Mouse (Mus musculus) activated CD4-positive, CD25-positive, alpha-beta regulatory T cell, adult 4 months (primary cell): ENCODE data around the gene Srarp. TPM values are rescaled to one million over a fixed set of nuclear protein-coding genes. Genes with fewer than 3 reads are reported as not detected.

Source experiments
- ATAC-seq: one replicate; pipeline ENCODE4 v1.8.0; 2017
- polyA plus RNA-seq, 2 experiments: library from polyadenylated mRNA; unstranded; fragments of 100-300 nt; shearing (Covaris generic); gene quantifications; one replicate each; pipeline ENCODE4 v1.2.1; 2017

Gene Srarp
- polyA plus RNA-seq, 2 experiments from 2014 or later, result not detected

DNA sequence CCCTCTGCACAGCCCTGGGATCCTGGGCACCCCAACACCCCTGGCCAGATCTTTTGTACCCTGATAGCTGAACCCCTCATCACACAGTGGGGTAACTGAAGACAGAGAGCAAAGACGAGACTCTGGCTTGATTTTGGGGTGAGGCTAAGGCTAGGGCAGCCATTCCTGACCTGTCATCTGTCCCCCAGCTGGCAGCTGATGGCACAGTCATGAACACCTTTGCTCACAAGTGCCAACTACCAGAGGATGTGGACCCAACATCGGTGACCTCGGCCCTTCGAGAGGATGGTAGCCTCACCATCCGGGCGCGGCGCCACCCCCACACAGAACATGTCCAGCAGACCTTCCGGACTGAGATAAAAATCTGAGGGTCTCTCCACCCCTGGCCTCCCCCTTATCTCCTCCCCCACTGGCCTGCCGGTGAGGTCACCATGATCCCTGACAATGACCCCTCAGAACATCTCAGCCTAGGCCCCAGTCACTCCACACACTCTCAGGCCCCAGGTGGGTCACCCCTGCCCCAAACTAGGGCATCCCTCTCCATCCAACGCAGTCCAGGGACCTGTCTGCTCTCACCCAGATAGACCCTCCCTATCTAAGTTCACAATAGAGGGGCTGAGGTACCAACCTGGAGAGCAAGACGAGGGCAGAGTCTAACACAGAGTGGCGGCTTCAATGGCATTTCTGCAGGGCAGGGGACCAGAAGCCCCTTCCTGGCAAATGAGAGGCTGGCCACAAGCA is 12.0 kb downstream of the Srarp start:
- ATAC-seq, result no peak

GRCm38 (mm10) chr4:141423288-141423687 is 12.6 kb downstream of the Srarp start:
- ATAC-seq, result no peak

DNA sequence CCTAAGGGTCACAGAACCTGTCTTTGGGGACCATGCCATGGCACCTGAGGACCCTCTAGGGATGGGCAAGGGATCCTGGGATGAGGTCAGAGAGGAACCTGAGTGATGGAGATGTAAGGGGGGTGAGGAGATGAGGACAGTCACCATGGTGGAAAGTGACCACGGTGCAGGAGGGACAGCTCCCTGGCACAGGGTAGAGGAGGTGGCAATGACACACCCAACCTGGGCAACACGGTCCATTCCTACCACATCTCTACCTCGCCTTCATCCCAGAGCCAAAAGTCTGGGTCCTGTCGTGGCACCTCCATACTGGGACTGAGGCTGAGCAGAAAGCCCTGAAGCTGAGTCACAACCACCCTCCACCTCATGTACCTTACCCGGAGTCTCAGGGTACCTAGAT is 13.1 kb downstream of the Srarp start:
- ATAC-seq, result no peak

DNA sequence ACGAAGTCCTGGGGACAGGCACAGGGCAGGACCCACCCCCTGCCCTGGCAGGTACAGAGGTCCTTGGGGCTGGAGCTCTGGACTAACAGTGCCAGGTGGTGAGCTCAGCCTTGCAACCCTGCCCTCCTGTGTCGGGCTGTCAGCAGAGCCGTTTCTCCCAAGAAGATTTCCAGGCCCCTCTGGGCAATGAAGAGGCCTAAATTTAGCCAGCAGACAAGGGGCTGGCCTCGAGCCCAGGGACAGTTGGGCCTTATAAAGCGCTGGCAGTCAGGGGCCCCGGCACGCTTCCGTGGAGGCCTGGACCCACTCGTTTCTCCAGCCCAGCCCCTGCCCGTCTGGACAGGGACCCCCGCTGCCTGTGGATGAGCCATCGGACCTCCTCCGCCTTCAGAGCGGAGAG is 14.5 kb downstream of the Srarp start:
- no peak for ATAC-seq

- ATAC-seq, result no peak
These were observed 15.0 kb downstream of the Srarp start for GRCm38 (mm10) chr4:141420886-141421285.

DNA sequence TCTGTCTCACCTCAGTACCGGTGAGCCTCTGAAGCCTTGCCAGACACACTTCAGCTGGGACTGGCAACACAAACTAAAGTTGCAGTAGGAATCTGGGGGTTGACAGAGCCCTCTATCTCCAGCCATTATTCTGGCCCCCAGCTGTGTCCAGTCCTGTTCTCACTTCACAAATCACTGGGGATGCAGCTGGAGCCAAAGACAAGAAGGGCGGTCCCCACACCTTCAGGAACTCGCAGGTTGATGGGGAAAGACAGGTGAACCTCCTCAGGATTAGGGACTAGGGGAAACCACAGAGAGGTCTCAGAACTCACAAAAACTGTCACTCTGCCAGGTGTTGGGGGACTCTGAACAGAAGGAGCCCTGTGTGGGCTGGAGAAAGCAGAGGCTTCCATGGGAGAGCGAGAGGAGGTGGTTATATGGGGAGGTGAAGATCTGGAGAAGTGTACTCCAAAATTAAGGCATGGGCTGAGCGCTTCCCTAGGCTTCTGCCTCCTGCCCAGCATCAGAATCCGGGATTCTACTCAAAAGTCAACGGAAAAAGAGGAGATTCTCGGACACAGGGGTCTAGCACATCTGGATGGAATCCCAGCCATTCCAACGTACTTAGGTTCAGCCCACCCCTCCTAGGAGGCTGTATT is 15.6 kb downstream of the Srarp start, which contains the start of gene Hspb7:
Gene Hspb7 (plus strand): TSS at position 588 of the 638 bp plus-strand sequence.
- no peak for ATAC-seq

DNA sequence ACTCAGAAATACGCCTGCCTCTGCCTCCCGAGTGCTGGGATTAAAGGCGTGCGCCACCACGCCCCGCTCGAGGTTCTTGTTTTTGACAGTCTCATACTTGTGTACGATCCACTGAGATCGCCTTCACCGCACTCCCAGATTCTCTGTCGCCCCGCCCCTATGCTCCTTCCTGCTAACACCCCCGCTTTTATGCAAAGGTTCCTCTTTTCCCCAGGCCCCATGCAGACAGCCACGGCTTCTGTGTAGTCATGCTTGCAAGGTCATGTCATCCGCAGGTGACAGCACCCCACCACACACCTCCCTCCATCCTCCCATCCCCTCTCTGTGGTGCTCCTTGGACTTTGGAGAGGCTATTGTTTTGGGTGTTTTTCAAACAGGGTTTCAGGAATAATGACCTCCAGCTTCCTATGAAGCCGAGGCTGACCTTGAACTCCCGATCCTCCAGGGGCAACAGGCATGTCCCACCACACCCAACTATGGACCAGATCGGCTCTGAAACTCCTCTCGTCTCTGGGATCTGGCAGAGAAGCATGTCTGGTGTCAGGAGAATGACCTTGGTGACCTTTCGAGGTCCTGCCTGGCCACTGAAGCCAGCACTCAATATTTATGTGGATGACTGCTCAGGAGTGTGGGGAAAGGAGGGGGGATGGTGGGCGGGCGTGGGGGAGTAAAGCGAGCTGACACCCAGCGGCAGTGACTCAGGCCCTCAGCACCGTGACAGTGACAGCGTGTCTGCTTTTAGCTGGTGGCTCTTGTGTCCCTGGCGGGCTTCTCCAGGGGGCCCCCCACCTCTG is 16.3 kb downstream of the Srarp start:
- ATAC-seq, result peak; percentile 66

DNA sequence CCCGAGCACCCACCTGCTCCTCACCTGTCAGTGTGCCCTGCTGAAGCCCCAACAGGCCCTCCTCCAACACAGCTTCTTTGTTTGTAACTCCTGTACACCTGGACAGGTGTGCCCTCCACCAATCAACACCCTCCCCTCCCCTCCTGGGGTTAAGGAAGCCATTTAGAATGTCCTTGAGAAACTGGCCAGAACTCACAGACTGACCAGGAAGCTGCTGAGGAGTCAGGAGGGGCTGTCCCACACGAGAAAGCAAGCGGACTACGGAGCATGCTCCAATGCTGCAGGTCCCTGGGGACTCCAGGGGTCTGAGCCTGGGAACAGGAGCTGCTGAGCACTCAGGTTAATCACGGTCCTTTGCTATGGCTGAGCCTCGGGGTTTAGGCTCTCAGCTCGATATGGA is 20.0 kb downstream of the Srarp start, which contains the start of gene Clcnkb:
Gene Clcnkb (minus strand): TSS at position 91 of the 400 bp plus-strand sequence.
- no peak for ATAC-seq

DNA sequence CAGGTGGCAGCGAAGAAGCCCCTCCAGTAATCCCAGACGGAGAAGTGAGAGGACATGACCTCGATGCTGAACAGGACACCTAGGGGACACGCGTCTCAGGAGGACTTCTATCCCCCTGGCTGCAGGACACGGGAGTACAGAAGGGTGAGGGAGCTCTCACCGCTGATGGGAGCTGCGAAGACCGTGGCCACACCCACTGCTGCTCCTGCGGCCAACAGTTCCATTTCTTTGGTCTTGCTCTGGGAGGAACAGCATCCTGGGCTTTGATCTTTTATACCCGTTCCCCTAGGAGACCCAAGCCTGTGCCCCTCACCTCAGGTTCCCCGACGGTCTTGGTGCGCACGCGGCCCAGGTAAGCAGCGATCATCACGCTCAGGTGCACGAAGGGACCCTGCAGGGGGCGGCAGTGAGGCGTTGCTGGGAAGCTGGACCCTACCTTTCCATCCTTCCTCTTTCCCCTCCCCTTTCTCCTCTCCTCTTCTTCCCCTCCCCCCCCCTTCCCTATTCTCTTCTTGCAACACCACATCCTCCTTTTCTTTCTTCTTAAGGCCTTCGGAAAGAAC is 24.4 kb downstream of the Srarp start:
- ATAC-seq, result no peak

- no peak for ATAC-seq
These were observed 27.3 kb downstream of the Srarp start for GRCm38 (mm10) chr4:141408577-141408976.

DNA sequence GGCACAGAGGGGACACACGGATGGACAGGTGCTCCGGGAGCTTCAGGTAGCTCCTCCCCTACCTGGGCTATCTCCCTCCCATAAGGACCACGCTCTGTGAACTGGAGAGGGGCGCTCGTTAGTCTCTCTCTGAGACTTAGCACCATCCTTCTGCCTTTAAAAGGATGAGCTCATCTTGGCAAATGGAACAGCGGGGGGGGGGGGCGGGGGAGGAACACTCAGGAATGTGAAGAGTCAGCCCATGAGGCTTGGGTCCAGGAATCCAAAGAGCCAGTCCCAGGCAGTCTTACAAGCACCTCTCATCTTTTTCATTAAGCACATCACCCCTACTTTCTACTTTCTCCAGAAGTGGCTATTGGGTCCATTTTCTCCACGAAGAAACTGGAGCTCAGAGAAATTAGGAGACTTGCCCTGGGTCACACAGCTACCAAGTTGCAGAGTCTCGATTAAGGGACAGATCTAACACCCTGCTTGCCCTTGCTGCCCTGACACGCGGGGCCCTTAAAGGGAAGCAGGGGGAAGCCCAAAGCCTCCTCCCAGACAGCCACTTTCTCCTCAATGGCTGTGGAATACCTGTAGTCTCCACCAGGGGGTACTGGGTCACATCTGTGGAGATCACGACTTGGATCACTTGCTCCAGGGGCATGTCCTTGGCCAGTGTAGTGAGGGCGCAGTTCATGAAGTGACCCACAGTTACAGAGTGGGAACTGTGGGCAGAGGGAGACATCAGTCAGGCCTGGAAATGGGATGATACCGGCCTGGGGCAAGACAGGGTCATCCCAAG is 29.2 kb downstream of the Srarp start:
- no peak for ATAC-seq

GRCm38 (mm10) chr4:141405314-141405622 is 30.6 kb downstream of the Srarp start:
- ATAC-seq, result no peak

- peak; percentile 75 for ATAC-seq
These were observed 31.2 kb downstream of the Srarp start for GRCm38 (mm10) chr4:141404518-141405313.

- ATAC-seq, result no peak
These were observed 35.7 kb downstream of the Srarp start for GRCm38 (mm10) chr4:141400171-141400570.

DNA sequence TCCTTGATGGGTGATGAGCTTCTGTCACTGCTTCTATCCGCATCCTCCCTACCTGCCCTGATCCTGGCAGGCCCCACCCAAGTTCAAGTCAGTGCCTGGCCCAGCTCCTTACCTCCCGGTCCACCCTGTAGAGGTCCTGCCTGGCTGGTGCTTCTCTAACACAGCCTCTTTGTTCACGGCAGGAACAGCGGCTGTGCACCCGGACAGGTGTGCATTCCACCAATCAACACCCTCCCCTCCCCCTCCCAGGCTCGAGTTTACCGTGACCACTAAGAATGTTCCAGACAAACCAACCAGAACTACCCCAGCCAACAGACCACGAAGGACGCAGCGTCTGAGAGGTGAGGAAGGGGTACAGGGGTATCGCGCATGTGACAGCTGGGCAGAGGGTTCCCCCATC is 37.4 kb downstream of the Srarp start, which contains the start of gene Clcnka:
Gene Clcnka (minus strand): TSS at position 180 of the 400 bp plus-strand sequence.
- no peak for ATAC-seq

GRCm38 (mm10) chr4:141397861-141398260 is 38.0 kb downstream of the Srarp start:
- ATAC-seq, result no peak

- no peak for ATAC-seq
These were observed 41.2 kb downstream of the Srarp start for GRCm38 (mm10) chr4:141394751-141395150.

DNA sequence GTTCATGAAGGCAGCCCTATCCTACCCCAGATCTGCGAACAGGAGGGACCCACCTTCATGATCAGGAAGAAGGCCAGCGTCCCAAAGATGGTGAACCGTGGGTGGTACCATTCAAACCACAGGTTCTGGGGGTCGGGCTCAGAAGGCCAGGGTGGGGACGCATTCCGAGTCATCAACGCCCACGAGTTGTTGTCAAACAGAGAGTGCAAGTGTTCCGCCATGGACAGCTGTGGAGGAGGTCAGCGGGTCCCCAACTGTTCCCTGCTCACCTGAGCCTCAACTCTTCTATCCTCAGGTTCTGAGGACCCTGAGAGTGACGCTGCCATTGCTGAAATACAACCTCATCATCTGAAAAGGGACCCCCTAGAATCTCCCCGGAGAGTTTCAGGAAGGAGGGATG is 44.6 kb downstream of the Srarp start:
- ATAC-seq, result no peak

GRCm38 (mm10) chr4:141389366-141390150 is 46.3 kb downstream of the Srarp start:
- no peak for ATAC-seq

DNA sequence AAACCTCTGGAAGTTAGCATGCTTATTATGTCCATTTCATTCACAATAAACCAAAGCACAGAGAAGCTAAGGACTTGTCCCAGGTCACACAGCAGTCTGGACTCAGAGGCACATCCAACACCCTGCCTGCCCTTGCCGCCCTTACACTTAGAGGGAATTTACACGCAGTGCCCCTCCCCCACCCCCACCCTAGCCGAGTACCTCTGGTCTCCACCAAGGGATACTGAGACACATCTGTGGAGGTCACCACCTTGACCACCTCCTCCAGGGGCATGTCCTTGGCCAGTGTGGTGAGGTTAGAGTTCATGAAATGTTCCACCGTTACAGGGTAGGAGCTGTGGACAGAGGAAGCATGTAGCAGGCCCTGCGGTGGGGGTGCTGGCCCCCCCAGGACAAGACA is 48.0 kb downstream of the Srarp start:
- ATAC-seq, result no peak
